Mouse (Mus musculus) E14TG2a.4 (cell line): ENCODE results near the gene Cdcp1.

ENCODE experiments used
- CTCF ChIP-seq: conservative IDR thresholded peaks from 2 replicates; pipeline ENCODE4 v1.5.1; 2014; ENCODE audit warnings: low read length
- POU5F1 ChIP-seq: IDR thresholded peaks from 2 replicates; pipeline ENCODE4 v1.6.1; 2014; ENCODE audit warnings: low read length, borderline replicate concordance

- TF ChIP-seq CTCF (no peak), POU5F1 (no peak)
These were observed 91.3 kb downstream of the Cdcp1 start for GRCm38 (mm10) chr9:123124413-123124981.
